Mouse (Mus musculus) kidney, adult 2 months (tissue): ENCODE data around the gene Zbtb22.

Experiments used
- CTCF ChIP-seq: fragments of 200-500 bp; conservative IDR thresholded peaks from 2 replicates; pipeline ENCODE4 v1.5.1; 2011; ENCODE audit warnings: low read depth, mild to moderate bottlenecking, control low read depth, low read length, moderate library complexity, mixed read lengths; ENCODE audit not compliant: insufficient read depth, insufficient read length
- POLR2A ChIP-seq: fragments of 200-500 bp; IDR thresholded peaks from one replicate; pipeline ENCODE4 v1.6.1; 2011; ENCODE audit warnings: low read depth, low read length, control low read depth

DNA sequence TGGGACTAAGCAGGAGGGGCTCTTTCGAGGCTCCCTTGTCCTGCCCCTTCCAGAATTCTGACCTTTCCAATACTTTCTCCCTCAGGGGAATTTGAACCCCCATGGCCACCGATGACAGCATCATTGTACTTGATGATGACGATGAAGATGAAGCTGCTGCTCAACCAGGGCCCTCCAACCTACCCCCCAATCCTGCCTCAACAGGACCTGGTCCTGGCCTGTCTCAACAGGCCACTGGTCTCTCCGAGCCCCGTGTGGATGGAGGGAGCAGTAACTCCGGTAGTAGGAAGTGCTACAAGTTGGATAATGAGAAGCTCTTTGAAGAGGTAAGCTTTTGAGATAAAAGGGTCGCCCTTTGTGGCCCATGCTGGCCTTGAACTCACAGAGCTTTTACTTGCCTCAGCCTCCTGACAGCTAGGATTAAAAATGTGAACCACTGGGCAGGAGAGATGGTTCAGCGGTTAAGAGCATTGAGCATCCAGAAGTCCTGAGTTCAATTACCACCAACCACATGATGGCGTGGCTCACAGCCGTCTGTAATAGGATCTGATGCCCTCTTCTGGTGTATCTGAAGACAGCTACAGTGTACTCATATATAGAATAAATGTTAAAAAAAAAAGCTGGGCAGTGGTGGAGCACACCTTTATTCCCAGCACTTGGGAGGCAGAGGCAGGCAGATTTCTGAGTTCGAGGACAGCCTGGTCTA is 5.2 kb upstream of the Zbtb22 start:
- no peak for TF ChIP-seq CTCF
- no peak for TF ChIP-seq POLR2A
